Mouse (Mus musculus) forebrain, postnatal 0 days (tissue): ENCODE measurements at regions not wholly inside any gene's neighbourhood (a gene's known extent, or its start where the extent isn't known, plus 50 kb on each side); places are given as distances from the start of the nearest gene placed in this dataset.

Source experiments
- ATAC-seq: fragments of 200-750 bp; cut with Nextera tagmentation; 2 replicates; pipeline ENCODE4 v1.8.0; 2017; ENCODE audit warnings: mild to moderate bottlenecking, moderate library complexity
- DNase-seq: peaks from one replicate; pipeline ENCODE4 v3.0.0-alpha.2; 2015
- H3K27ac ChIP-seq: fragments of 300-500 bp; sonication (generic); 2 replicates; pipeline ENCODE4 v1.5.1; 2014; ENCODE audit warnings: low read depth, mild to moderate bottlenecking, antibody characterized with exemption, low read length, moderate library complexity, mixed read lengths
- H3K27me3 ChIP-seq: fragments of 300-500 bp; sonication (generic); 2 replicates; pipeline ENCODE4 v1.6.1; 2014; ENCODE audit warnings: mild to moderate bottlenecking, low read length, mixed read lengths; ENCODE audit not compliant: insufficient read depth
- H3K36me3 ChIP-seq: fragments of 300-500 bp; sonication (generic); 2 replicates; pipeline ENCODE4 v1.6.1; 2014; ENCODE audit warnings: mild to moderate bottlenecking, moderate library complexity; ENCODE audit not compliant: insufficient read depth
- H3K4me1 ChIP-seq: fragments of 300-500 bp; sonication (generic); 2 replicates; pipeline ENCODE4 v1.6.1; 2014; ENCODE audit warnings: antibody characterized with exemption; ENCODE audit not compliant: insufficient read depth
- H3K4me2 ChIP-seq: fragments of 300-500 bp; sonication (generic); 2 replicates; pipeline ENCODE4 v1.6.1; 2014; ENCODE audit warnings: low read depth, mild to moderate bottlenecking, moderate library complexity
- H3K4me3 ChIP-seq: fragments of 300-500 bp; sonication (generic); 2 replicates; pipeline ENCODE4 v1.5.1; 2014; ENCODE audit warnings: low read depth, low read length, mixed read lengths
- H3K9ac ChIP-seq: fragments of 300-500 bp; sonication (generic); 2 replicates; pipeline ENCODE4 v1.6.1; 2014; ENCODE audit warnings: mild to moderate bottlenecking
- H3K9me3 ChIP-seq: fragments of 300-500 bp; sonication (generic); 2 replicates; pipeline ENCODE4 v1.6.1; 2016; ENCODE audit warnings: low read length
- CTCF ChIP-seq: sonication (generic); IDR thresholded peaks from 2 replicates; pipeline ENCODE4 v1.5.1; 2016; ENCODE audit warnings: antibody characterized with exemption, control low read depth, low read depth
- WGBS: fragments of 180-500 bp; shearing (Covaris S2); extraction: QIAGEN DNeasy Blood & Tissue Kit; methylation state at CpG from one replicate; pipeline ENCODE4 v1.1.7; 2014; 5-methylcytosine and 5-hydroxymethylcytosine counted together

DNA sequence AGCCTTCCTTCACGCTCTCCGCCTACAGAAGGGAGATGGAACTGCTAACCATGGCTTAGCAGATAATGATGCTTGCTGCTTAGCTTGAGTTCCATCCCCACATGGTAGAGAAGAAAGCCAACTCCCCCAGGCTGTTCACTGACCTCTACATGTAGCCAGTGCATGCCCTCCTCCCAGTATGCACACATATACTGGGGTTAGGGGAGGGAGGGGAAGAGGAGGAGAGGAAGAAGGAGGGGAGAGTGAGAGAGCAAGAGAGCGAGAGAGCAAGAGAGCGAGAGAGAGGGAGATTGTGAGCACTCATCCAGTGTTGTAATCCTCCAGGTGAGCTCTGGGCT is 79.3 kb upstream of the Actrt2 start:
- no peak overlapping the region for H3K4me2 ChIP-seq
- WGBS: 86% methylated on average over 4 of the region's 4 CpGs
- no peak for DNase-seq
- H3K9me3 ChIP-seq: no peaks in the 10 kb centered on the region
- TF ChIP-seq CTCF: no peak
- no peak for ATAC-seq
- no peaks in the 10 kb centered on the region for H3K36me3 ChIP-seq
- no peak overlapping the region for H3K4me3 ChIP-seq
- H3K27ac ChIP-seq: no peak overlapping the region
- no peaks in the 10 kb centered on the region for H3K4me1 ChIP-seq
- H3K9ac ChIP-seq: no peak overlapping the region
- H3K27me3 ChIP-seq: no peaks in the 10 kb centered on the region

- H3K9ac ChIP-seq: no peak overlapping the region
- H3K4me1 ChIP-seq: no peaks in the 10 kb centered on the region
- TF ChIP-seq CTCF: peak; percentile 69
- no peaks in the 10 kb centered on the region for H3K9me3 ChIP-seq
- H3K4me2 ChIP-seq: no peak overlapping the region
- ATAC-seq: no peak
- H3K27ac ChIP-seq: no peak overlapping the region
- WGBS: 40% methylated on average over 9 of the region's 9 CpGs
- no peaks in the 10 kb centered on the region for H3K27me3 ChIP-seq
- DNase-seq: peak; percentile 27
- H3K36me3 ChIP-seq: no peaks in the 10 kb centered on the region
- H3K4me3 ChIP-seq: no peak overlapping the region
Observed at GRCm38 (mm10) chr4:154749160-154749559, 81.5 kb upstream of the Actrt2 start.

- no peak for TF ChIP-seq CTCF
- Histone ChIP-seq H3K27me3 (no peaks in the 10 kb centered on the region), H3K9ac (no peak overlapping the region), H3K27ac (no peak overlapping the region), H3K4me3 (no peak overlapping the region), H3K4me1 (no peaks in the 10 kb centered on the region), H3K36me3 (no peaks in the 10 kb centered on the region), H3K9me3 (no peaks in the 10 kb centered on the region), H3K4me2 (no peak overlapping the region)
- 87% methylated on average over 2 of the region's 2 CpGs for WGBS
- DNase-seq (no peak), ATAC-seq (no peak)
Observed at GRCm38 (mm10) chr4:154749996-154750395, 82.3 kb upstream of the Actrt2 start.

DNA sequence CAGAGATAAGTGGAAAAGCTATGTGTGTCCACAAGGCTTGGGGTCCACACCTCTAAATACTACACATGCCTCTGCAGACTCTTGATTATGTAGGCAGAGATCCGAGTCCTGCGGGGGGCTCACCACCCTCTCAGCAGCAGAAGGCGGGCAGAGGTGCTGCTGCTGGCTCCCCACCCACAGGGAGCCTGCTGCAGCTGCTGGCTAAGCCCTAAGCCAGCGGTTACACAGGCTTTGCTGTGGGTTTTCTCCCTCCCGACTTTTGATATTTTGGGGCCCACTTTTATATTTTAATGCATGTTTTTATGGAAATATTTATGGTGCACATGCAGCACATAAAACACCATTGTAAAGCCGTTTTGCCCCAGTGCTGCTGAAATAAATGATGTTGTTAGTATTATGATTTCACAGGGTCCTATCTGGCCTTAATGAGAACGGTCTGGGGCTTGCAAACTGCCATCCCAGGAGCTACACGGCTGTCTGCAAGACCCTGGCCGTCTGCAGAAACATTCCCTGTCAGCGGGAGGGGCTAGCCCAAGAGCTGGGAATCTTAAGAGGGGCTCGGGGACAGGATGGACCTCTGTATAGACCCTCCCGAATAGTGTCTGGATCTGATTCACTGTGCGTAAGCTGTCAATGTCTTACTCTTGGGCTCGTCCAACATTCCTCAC is 82.9 kb upstream of the Actrt2 start:
- Histone ChIP-seq H3K9ac (no peak overlapping the region), H3K4me3 (no peak overlapping the region), H3K4me1 (no peaks in the 10 kb centered on the region)

GRCm38 (mm10) chr4:154754445-154754844 is 82.8 kb upstream of the Ttc34 start:
- no peak overlapping the region for H3K9ac ChIP-seq
- no peaks in the 10 kb centered on the region for H3K36me3 ChIP-seq
- H3K4me1 ChIP-seq: no peaks in the 10 kb centered on the region
- no peaks in the 10 kb centered on the region for H3K27me3 ChIP-seq
- H3K27ac ChIP-seq: no peak overlapping the region
- peak; percentile 58 for TF ChIP-seq CTCF
- H3K9me3 ChIP-seq: no peaks in the 10 kb centered on the region
- ATAC-seq (no peak), DNase-seq (no peak)
- WGBS: 68% methylated on average over 8 of the region's 8 CpGs
- no peak overlapping the region for H3K4me3 ChIP-seq
- H3K4me2 ChIP-seq: no peak overlapping the region

More for the DNA sequence above, 82.9 kb upstream of the Actrt2 start:
- DNase-seq: no peak
- 64% methylated on average over 14 of the region's 14 CpGs for WGBS
- Histone ChIP-seq H3K27ac (no peak overlapping the region), H3K9me3 (no peaks in the 10 kb centered on the region), H3K27me3 (no peaks in the 10 kb centered on the region), H3K36me3 (no peaks in the 10 kb centered on the region), H3K4me2 (no peak overlapping the region)
- TF ChIP-seq CTCF: no peak
- no peak for ATAC-seq

- no peak for DNase-seq
- H3K9me3 ChIP-seq: no peaks in the 10 kb centered on the region
- no peak overlapping the region for H3K27ac ChIP-seq
- no peaks in the 10 kb centered on the region for H3K36me3 ChIP-seq
- no peak overlapping the region for H3K4me3 ChIP-seq
- no peak overlapping the region for H3K4me2 ChIP-seq
- no peaks in the 10 kb centered on the region for H3K4me1 ChIP-seq
- TF ChIP-seq CTCF: no peak
- H3K9ac ChIP-seq: no peak overlapping the region
- 75% methylated on average over 10 of the region's 10 CpGs for WGBS
- no peak for ATAC-seq
- H3K27me3 ChIP-seq: no peaks in the 10 kb centered on the region
Observed at GRCm38 (mm10) chr4:154756740-154757446, 80.4 kb upstream of the Ttc34 start.

DNA sequence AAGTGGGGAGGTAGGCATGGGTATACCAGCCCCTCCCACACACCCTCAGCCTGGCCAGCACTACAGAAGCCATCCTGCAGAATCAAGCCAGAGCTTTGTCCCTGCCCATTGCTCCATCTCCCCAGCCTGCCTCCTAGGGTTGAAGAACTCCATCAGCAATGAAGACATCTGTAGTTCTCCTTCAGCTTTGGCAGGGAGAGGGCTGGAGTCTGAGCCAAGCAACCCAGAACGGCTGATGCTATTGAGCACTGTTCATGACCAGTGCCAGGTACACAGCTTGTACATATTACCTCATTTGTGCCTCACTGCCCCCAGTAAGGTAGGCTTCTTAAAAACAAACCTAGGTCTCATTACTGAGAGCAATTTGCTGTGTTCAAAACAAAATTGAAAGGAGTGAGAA is 77.4 kb upstream of the Ttc34 start:
- Histone ChIP-seq H3K4me1 (no peaks in the 10 kb centered on the region), H3K4me2 (no peak overlapping the region), H3K4me3 (no peak overlapping the region), H3K9ac (no peak overlapping the region), H3K36me3 (no peaks in the 10 kb centered on the region), H3K27me3 (no peaks in the 10 kb centered on the region), H3K27ac (no peak overlapping the region), H3K9me3 (no peaks in the 10 kb centered on the region)
- TF ChIP-seq CTCF: no peak
- ATAC-seq (no peak), DNase-seq (no peak)
- 41% methylated on average over 1 of the region's 1 CpGs for WGBS
